Comparison of ENCODE assay signal across 8 mouse cellular contexts in genomic region chr17:29048748-29049507, GRCm38 (mm10). TPM values are rescaled to one million over a fixed set of nuclear protein-coding genes. Genes with fewer than 3 reads are reported as not detected.
DNase-seq lines count a peak whose midpoint lies in the region; ATAC-seq and TF ChIP-seq lines count a peak whose summit lies in the region.

No protein-coding gene starts in this region.

- peak; percentile 78 for DNase-seq in CD4-positive helper T cell, adult 2 months (ENCODE audit: low read depth, low spot score)
- peak; percentile 80 for DNase-seq in adrenal gland, postnatal 25 days
- peak; percentile 84 for DNase-seq in embryonic facial prominence, embryonic 11.5 days (ENCODE audit: low spot score)
- peak; percentile 83 to 93 for DNase-seq in heart, adult 2 months
- peak; percentile 92 for DNase-seq in kidney, postnatal 10 days
- no peak for DNase-seq in liver, embryonic 14.5 days (ENCODE audit: low read depth in 3 of 3, low spot score in 3 of 3)
- DNase-seq in neural tube, embryonic 11.5 days (ENCODE audit: low spot score): peak; percentile 87
- DNase-seq in telencephalon, adult 2 months (ENCODE audit: low read depth, low spot score): peak; percentile 64

- H3K4me3 ChIP-seq in embryonic facial prominence, embryonic 11.5 days (ENCODE audit: low read depth, low read length): no peak overlapping the region
- no peak overlapping the region for H3K4me3 ChIP-seq in heart, adult 2 months
- H3K4me3 ChIP-seq in liver, embryonic 14.5 days (ENCODE audit: insufficient read depth in 1 of 2, low read depth in 2 of 2, low read length in 2 of 2): no peak overlapping the region
- H3K4me3 ChIP-seq in neural tube, embryonic 11.5 days (ENCODE audit: low read depth, low read length): no peak overlapping the region

- WGBS in embryonic facial prominence, embryonic 11.5 days: 24% methylated on average over 13 of the region's 13 CpGs
- 16% methylated on average over 13 of the region's 13 CpGs for WGBS in heart, adult 2 months
- WGBS in liver, embryonic 14.5 days (ENCODE audit: insufficient replicate concordance): 18% methylated on average over 13 of the region's 13 CpGs
- 19% methylated on average over 13 of the region's 13 CpGs for WGBS in neural tube, embryonic 11.5 days

- H3K36me3 ChIP-seq in embryonic facial prominence, embryonic 11.5 days (replicated peaks; ENCODE audit: control insufficient read depth, insufficient read depth, low read depth, low read length): peaks cover 14% of the 10 kb centered on the region
- H3K36me3 ChIP-seq in heart, adult 2 months (ENCODE audit: control insufficient read depth, insufficient read depth, low read length): peaks cover 4% of the 10 kb centered on the region
- peaks cover 35% of the 10 kb centered on the region for H3K36me3 ChIP-seq in liver, embryonic 14.5 days (replicated peaks; ENCODE audit: control insufficient read depth, insufficient read depth, low read depth)
- H3K36me3 ChIP-seq in neural tube, embryonic 11.5 days (ENCODE audit: control insufficient read depth, insufficient read depth, low read length): peaks cover 11% of the 10 kb centered on the region

- no peaks in the 10 kb centered on the region for H3K79me2 ChIP-seq in heart, adult 2 months (replicated peaks; ENCODE audit: control insufficient read depth, insufficient read depth, low read length)

- peak; percentile 92 for TF ChIP-seq CTCF in heart, adult 2 months (IDR thresholded peaks at IDR 0.05)
- TF ChIP-seq CTCF in liver, embryonic 14.5 days (IDR thresholded peaks at IDR 0.05; ENCODE audit: low read depth): peak; percentile 86

- H3K9ac ChIP-seq in embryonic facial prominence, embryonic 11.5 days (replicated peaks; ENCODE audit: low read length): no peak overlapping the region
- H3K9ac ChIP-seq in heart, adult 2 months (ENCODE audit: low read depth, low read length): no peak overlapping the region
- H3K9ac ChIP-seq in liver, embryonic 14.5 days (replicated peaks): no peak overlapping the region
- no peak overlapping the region for H3K9ac ChIP-seq in neural tube, embryonic 11.5 days (ENCODE audit: low read length)

- 0 out of 2 replicates have a peak, but pooled peaks have one; percentile 3 for ATAC-seq in embryonic facial prominence, embryonic 11.5 days (replicated peaks; ENCODE audit: insufficient number of reproducible peaks, low FRiP score, low TSS enrichment, low read depth)
- no peak for ATAC-seq in liver, embryonic 14.5 days (ENCODE audit: insufficient read depth)
- 0 out of 2 replicates have a peak, but pooled peaks have one; percentile 56 for ATAC-seq in neural tube, embryonic 11.5 days (ENCODE audit: insufficient read depth, low FRiP score, low TSS enrichment)

- H3K4me1 ChIP-seq in embryonic facial prominence, embryonic 11.5 days (ENCODE audit: control insufficient read depth, insufficient read depth, low read length): no peaks in the 10 kb centered on the region; the same call in 1 of the 2 replicates
- H3K4me1 ChIP-seq in heart, adult 2 months (ENCODE audit: control insufficient read depth, insufficient read depth, low read length): peaks cover 21% of the 10 kb centered on the region
- H3K4me1 ChIP-seq in liver, embryonic 14.5 days (replicated peaks; ENCODE audit: control insufficient read depth in 2 of 2, insufficient read depth in 2 of 2, low read length in 1 of 2): peaks cover 3 to 9% of the 10 kb centered on the region in 2 experiments; a peak in 2 of 4 replicates
- no peaks in the 10 kb centered on the region for H3K4me1 ChIP-seq in neural tube, embryonic 11.5 days (ENCODE audit: control insufficient read depth, insufficient read depth, low read length)

- TF ChIP-seq POLR2A in heart, adult 2 months (IDR thresholded peaks at IDR 0.05; ENCODE audit: insufficient read depth, low read depth, low read length): no peak

- intact Hi-C loops in heart, adult 2 months (cut with DNase I): loop anchor here (1.0 to 2.0 kb wide), 3 partner anchors 46 to 198 kb away; no protein-coding TSS in a partner anchor

- no peaks in the 10 kb centered on the region for H3K27me3 ChIP-seq in embryonic facial prominence, embryonic 11.5 days (ENCODE audit: control insufficient read depth, insufficient read depth, low read length)
- H3K27me3 ChIP-seq in heart, adult 2 months (ENCODE audit: control insufficient read depth, insufficient read depth, low read length): no peaks in the 10 kb centered on the region
- no peaks in the 10 kb centered on the region for H3K27me3 ChIP-seq in liver, embryonic 14.5 days (ENCODE audit: control insufficient read depth, insufficient read depth, low read length)
- H3K27me3 ChIP-seq in neural tube, embryonic 11.5 days (ENCODE audit: control insufficient read depth, insufficient read depth, low read length): no peaks in the 10 kb centered on the region

- TF ChIP-seq EP300 in heart, adult 2 months (IDR thresholded peaks at IDR 0.05; ENCODE audit: insufficient read depth, low read depth, low read length): peak; percentile 77; the same call in 1 of the 2 replicates
- TF ChIP-seq EP300 in liver, embryonic 14.5 days (IDR thresholded peaks at IDR 0.05; ENCODE audit: low read depth): no peak

- H3K9me3 ChIP-seq in embryonic facial prominence, embryonic 11.5 days (replicated peaks; ENCODE audit: control insufficient read depth, low read length): no peaks in the 10 kb centered on the region
- no peaks in the 10 kb centered on the region for H3K9me3 ChIP-seq in liver, embryonic 14.5 days (ENCODE audit: control insufficient read depth, low read length)
- no peaks in the 10 kb centered on the region for H3K9me3 ChIP-seq in neural tube, embryonic 11.5 days (ENCODE audit: control insufficient read depth, low read length)

- H3K27ac ChIP-seq in embryonic facial prominence, embryonic 11.5 days (replicated peaks; ENCODE audit: low read depth, low read length): no peak overlapping the region
- H3K27ac ChIP-seq in heart, adult 2 months: no peak overlapping the region
- no peak overlapping the region for H3K27ac ChIP-seq in liver, embryonic 14.5 days
- no peak overlapping the region for H3K27ac ChIP-seq in neural tube, embryonic 11.5 days (ENCODE audit: low read depth, low read length)

- H3K4me2 ChIP-seq in embryonic facial prominence, embryonic 11.5 days (ENCODE audit: low read depth, low read length): no peak overlapping the region
- H3K4me2 ChIP-seq in liver, embryonic 14.5 days (ENCODE audit: low read depth): no peak overlapping the region
- no peak overlapping the region for H3K4me2 ChIP-seq in neural tube, embryonic 11.5 days (ENCODE audit: low read depth)

RNA-seq across cellular contexts. Expression of gene Srsf3, which starts 16.5 kb away (rescaled TPM):
- 119 and 172 TPM in 2 replicates for total RNA-seq in adrenal gland, postnatal 25 days (2021)
- polyA plus RNA-seq in embryonic facial prominence, embryonic 11.5 days (2014; fragmentation: Nextera tagmentation; extraction: Ambion mirVana): 937 and 1,031 TPM in 2 replicates
- 10 to 100 TPM; 64.5 to 84.9 TPM for total RNA-seq in heart, adult 2 months (2021)
- 84.5 and 104 TPM in 2 replicates for polyA plus RNA-seq in heart, adult 2 months (2012; rRNA removed)
- polyA plus RNA-seq in liver, embryonic 14.5 days (2012; rRNA removed): 91.1 and 123 TPM in 2 replicates
- polyA plus RNA-seq in liver, embryonic 14.5 days (2014; fragmentation: Nextera tagmentation; extraction: Ambion mirVana): 269 and 272 TPM in 2 replicates
- 784 and 802 TPM in 2 replicates for polyA plus RNA-seq in neural tube, embryonic 11.5 days (2014; fragmentation: Nextera tagmentation; extraction: Ambion mirVana)

RNA-seq across cellular contexts. Expression of gene Stk38, which starts 41.1 kb away (rescaled TPM):
- 79.5 TPM in 2 replicates for total RNA-seq in adrenal gland, postnatal 25 days (2021)
- 121 and 127 TPM in 2 replicates for polyA plus RNA-seq in embryonic facial prominence, embryonic 11.5 days (2014; fragmentation: Nextera tagmentation; extraction: Ambion mirVana)
- 10 to 100 TPM; 29.5 to 32.5 TPM for total RNA-seq in heart, adult 2 months (2021)
- polyA plus RNA-seq in heart, adult 2 months (2012; rRNA removed): 41.6 and 50.5 TPM in 2 replicates
- polyA plus RNA-seq in liver, embryonic 14.5 days (2012; rRNA removed): 24.5 and 31.8 TPM in 2 replicates
- polyA plus RNA-seq in liver, embryonic 14.5 days (2014; fragmentation: Nextera tagmentation; extraction: Ambion mirVana): 29.2 and 32.7 TPM in 2 replicates
- polyA plus RNA-seq in neural tube, embryonic 11.5 days (2014; fragmentation: Nextera tagmentation; extraction: Ambion mirVana): 141 and 145 TPM in 2 replicates

RNA-seq across cellular contexts. Expression of gene Cdkn1a, which starts 41.8 kb away (rescaled TPM):
- total RNA-seq in adrenal gland, postnatal 25 days (2021): 8.9 and 23.4 TPM in 2 replicates
- 25.5 TPM in 2 replicates for polyA plus RNA-seq in embryonic facial prominence, embryonic 11.5 days (2014; fragmentation: Nextera tagmentation; extraction: Ambion mirVana)
- 100 to 1,000 TPM in 1 of 2 experiments, 10 to 100 TPM in 1; 56.4 to 156 TPM for total RNA-seq in heart, adult 2 months (2021)
- 30.4 and 37.3 TPM in 2 replicates for polyA plus RNA-seq in heart, adult 2 months (2012; rRNA removed)
- polyA plus RNA-seq in liver, embryonic 14.5 days (2012; rRNA removed): 2.6 and 3.0 TPM in 2 replicates
- 6.5 and 7.0 TPM in 2 replicates for polyA plus RNA-seq in liver, embryonic 14.5 days (2014; fragmentation: Nextera tagmentation; extraction: Ambion mirVana)
- 35.0 and 45.3 TPM in 2 replicates for polyA plus RNA-seq in neural tube, embryonic 11.5 days (2014; fragmentation: Nextera tagmentation; extraction: Ambion mirVana)

Comparison
In these comparisons a context has a peak if more than half of its experiments do, and no peak if none do; other contexts are left out.
1. DNase-seq: peak in CD4-positive helper T cell, adult 2 months (single experiment), adrenal gland, postnatal 25 days (single experiment), embryonic facial prominence, embryonic 11.5 days (single experiment), heart, adult 2 months (2 of 2), kidney, postnatal 10 days (single experiment), neural tube, embryonic 11.5 days (single experiment) and telencephalon, adult 2 months (single experiment); none in liver, embryonic 14.5 days (0 of 3).